Mouse (Mus musculus) liver, postnatal 0 days (tissue): ENCODE results near the gene Smyd3.

Experiments
- CTCF ChIP-seq: sonication (generic); IDR thresholded peaks from 2 replicates; pipeline ENCODE4 v1.5.1; 2016; ENCODE audit warnings: antibody characterized with exemption, low read depth
- EP300 ChIP-seq: IDR thresholded peaks from 2 replicates; pipeline ENCODE4 v1.6.1; 2016; ENCODE audit warnings: antibody characterized with exemption, low read depth, mild to moderate bottlenecking

GRCm38 (mm10) chr1:178952910-178953309, 564.9 kb downstream of the Smyd3 start:
- no peak for TF ChIP-seq EP300
- no peak for TF ChIP-seq CTCF
